Mouse (Mus musculus) midbrain, postnatal 0 days (tissue): Measurements from ENCODE around the gene Alg12. TPM values are rescaled to one million over a fixed set of nuclear protein-coding genes. Genes with fewer than 3 reads are reported as not detected.
"Not testable (repeated sequence)": the region's sequence is repeated elsewhere in the genome, so short reads cannot be mapped to it uniquely, and the experiment has no call there.

ENCODE experiments used
- ATAC-seq: fragments of 200-750 bp; cut with Nextera tagmentation; 2 replicates; pipeline ENCODE4 v1.8.0; 2017; ENCODE audit warnings: moderate number of reproducible peaks, mild to moderate bottlenecking, moderate TSS enrichment, moderate library complexity; ENCODE audit not compliant: low FRiP score
- DNase-seq: peaks from one replicate; pipeline ENCODE4 v3.0.0-alpha.2; 2015; ENCODE audit warnings: low spot score
- H3K27ac ChIP-seq: fragments of 300-500 bp; sonication (generic); 2 replicates; pipeline ENCODE4 v1.5.1; 2014; ENCODE audit warnings: low read depth, mild to moderate bottlenecking, low read length, mixed read lengths
- H3K27me3 ChIP-seq: fragments of 300-500 bp; sonication (generic); 2 replicates; pipeline ENCODE4 v1.6.1; 2014; ENCODE audit warnings: low read length, control low read depth, mixed read lengths; ENCODE audit not compliant: insufficient read depth
- H3K36me3 ChIP-seq: fragments of 300-500 bp; sonication (generic); 2 replicates; pipeline ENCODE4 v1.6.1; 2014; ENCODE audit warnings: low read length, control low read depth, mixed read lengths; ENCODE audit not compliant: insufficient read depth
- H3K4me1 ChIP-seq: fragments of 300-500 bp; sonication (generic); 2 replicates; pipeline ENCODE4 v1.6.1; 2014; ENCODE audit warnings: mild to moderate bottlenecking, control low read depth, antibody characterized with exemption, low read length, mixed read lengths; ENCODE audit not compliant: insufficient read depth
- H3K4me2 ChIP-seq: fragments of 300-500 bp; sonication (generic); 2 replicates; pipeline ENCODE4 v1.6.1; 2014; ENCODE audit warnings: low read depth, mild to moderate bottlenecking, low read length, mixed read lengths; ENCODE audit not compliant: poor library complexity, severe bottlenecking
- H3K4me3 ChIP-seq: fragments of 300-500 bp; sonication (generic); 2 replicates; pipeline ENCODE4 v1.5.1; 2014; ENCODE audit warnings: low read depth, mild to moderate bottlenecking, low read length, moderate library complexity
- H3K9ac ChIP-seq: fragments of 300-500 bp; sonication (generic); replicated peaks from 2 replicates; pipeline ENCODE4 v1.6.1; 2014; ENCODE audit warnings: mild to moderate bottlenecking, low read length, moderate library complexity, mixed read lengths; ENCODE audit not compliant: poor library complexity, severe bottlenecking
- H3K9me3 ChIP-seq: fragments of 300-500 bp; sonication (generic); 2 replicates; pipeline ENCODE4 v1.6.1; 2016; ENCODE audit warnings: low read length, control low read depth
- CTCF ChIP-seq: IDR thresholded peaks from 2 replicates; pipeline ENCODE4 v1.5.1; 2016; ENCODE audit warnings: antibody characterized with exemption, mild to moderate bottlenecking
- WGBS: fragments of 180-500 bp; shearing (Covaris S2); extraction: QIAGEN DNeasy Blood & Tissue Kit; methylation state at CpG from one replicate; pipeline ENCODE4 v1.1.7; 2014; 5-methylcytosine and 5-hydroxymethylcytosine counted together
- polyA plus RNA-seq: library from polyadenylated mRNA; unstranded; fragments of >200 nt; fragmentation: Nextera tagmentation; extraction: Ambion mirVana; gene quantifications from 2 replicates; pipeline ENCODE4 v1.2.1, GENCODE M21; 2015
- total RNA-seq: library from RNA; depleted of rRNA; stranded (reverse); fragments of >200 nt; gene quantifications from 2 replicates; pipeline ENCODE4 v1.2.3, GENCODE M21; 2014

Gene Alg12
- total and polyA plus RNA-seq, 2 experiments from 2014 or later, result 5.5 to 9.3 TPM

DNA sequence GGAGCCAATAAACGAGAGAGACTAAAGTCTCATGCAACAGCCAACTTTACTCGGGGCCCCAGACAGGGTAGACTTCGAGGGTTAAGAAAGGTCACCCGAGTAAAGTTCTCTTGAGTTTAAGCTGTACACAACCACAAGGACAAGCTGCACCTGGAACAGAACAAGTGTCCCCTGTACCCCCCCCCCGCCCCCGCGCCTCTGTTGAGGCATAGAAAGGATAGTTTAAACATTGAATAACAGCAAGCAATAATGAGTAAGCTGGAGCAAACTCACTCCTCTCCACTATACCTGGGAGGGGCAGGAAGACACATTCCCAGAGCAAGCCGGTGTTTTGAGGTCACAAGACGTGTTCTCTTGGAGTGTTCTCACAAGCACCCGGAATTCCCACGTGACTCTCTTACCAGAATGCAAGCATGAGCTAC lies 19.2 kb downstream of the Alg12 start:
- DNase-seq (no peak), ATAC-seq (no peak)
- H3K4me2 ChIP-seq, result no peak overlapping the region
- H3K36me3 ChIP-seq, result peaks cover 5% of the 10 kb centered on the region; the same call in 1 of the 2 replicates
- H3K27ac ChIP-seq, result no peak overlapping the region
- no peaks in the 10 kb centered on the region for H3K9me3 ChIP-seq
- H3K27me3 ChIP-seq, result no peaks in the 10 kb centered on the region
- TF ChIP-seq CTCF, result no peak
- H3K9ac ChIP-seq, result no peak overlapping the region
- WGBS, result 84% methylated on average over 11 of the region's 11 CpGs
- H3K4me1 ChIP-seq, result no peaks in the 10 kb centered on the region
- no peak overlapping the region for H3K4me3 ChIP-seq

DNA sequence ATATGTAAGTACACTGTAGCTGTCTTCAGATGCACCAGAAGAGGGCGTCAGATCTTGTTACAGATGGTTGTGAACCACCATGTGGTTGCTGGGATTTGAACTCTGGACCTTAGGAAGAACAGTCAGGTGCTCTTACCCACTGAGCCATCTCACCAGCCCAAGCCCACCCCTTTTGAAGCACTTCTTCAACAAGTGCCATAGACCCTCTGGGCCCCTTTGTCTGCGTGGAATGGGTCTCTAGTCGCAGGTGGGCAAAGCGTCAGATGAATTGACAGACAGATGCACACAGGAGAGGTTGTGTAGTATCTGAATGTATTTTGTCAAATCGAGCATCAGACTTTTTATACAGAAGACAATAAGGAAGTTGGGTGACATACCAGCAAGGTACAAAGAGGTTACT lies 24.4 kb downstream of the Alg12 start:
- H3K4me3 ChIP-seq, H3K9ac ChIP-seq, H3K9me3 ChIP-seq, H3K4me2 ChIP-seq, ATAC-seq, H3K27ac ChIP-seq, H3K36me3 ChIP-seq, DNase-seq, H3K27me3 ChIP-seq, H3K4me1 ChIP-seq: not testable (repeated sequence)
- 92% methylated on average over 4 of the region's 5 CpGs for WGBS

DNA sequence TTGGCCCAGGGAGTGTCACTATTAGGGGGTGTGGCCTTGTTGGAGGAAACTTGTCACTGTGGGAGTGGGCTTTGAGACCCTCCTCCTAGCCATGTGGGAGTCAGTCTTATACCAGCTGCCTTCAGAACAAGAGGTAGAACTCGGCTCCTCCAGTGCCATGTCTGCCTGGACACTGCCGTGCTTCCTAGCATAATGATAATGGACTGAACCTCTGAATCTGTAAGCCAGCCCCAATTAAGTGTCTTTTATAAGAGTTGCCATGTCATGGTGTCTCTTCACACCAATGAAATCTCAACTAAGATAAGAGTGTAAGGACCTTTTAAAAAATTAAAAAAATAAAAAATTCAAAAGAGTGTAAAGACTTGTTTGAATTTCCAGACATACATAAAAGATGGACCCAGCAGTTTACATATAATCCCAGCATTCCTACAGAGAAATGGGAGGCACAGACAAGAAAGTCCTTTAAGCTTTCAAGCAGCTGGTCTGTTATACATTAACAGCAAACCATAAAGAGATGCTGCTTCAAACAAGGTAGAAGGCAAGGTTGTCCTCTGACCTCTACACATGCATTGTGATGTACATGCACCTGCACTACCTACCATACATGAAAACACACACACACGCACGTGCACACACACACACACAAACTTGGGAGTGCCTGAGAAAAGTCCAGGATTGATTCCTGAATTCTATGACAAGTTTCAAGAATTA lies 26.8 kb downstream of the Alg12 start:
- Histone ChIP-seq H3K36me3 (no peaks in the 10 kb centered on the region), H3K27me3 (no peaks in the 10 kb centered on the region), H3K9ac (no peak overlapping the region), H3K9me3 (no peaks in the 10 kb centered on the region), H3K4me1 (no peaks in the 10 kb centered on the region), H3K4me2 (no peak overlapping the region), H3K27ac (no peak overlapping the region), H3K4me3 (no peak overlapping the region)
- WGBS, result 81% methylated on average over 4 of the region's 4 CpGs
- DNase-seq, result no peak
- no peak for ATAC-seq
- no peak for TF ChIP-seq CTCF

DNA sequence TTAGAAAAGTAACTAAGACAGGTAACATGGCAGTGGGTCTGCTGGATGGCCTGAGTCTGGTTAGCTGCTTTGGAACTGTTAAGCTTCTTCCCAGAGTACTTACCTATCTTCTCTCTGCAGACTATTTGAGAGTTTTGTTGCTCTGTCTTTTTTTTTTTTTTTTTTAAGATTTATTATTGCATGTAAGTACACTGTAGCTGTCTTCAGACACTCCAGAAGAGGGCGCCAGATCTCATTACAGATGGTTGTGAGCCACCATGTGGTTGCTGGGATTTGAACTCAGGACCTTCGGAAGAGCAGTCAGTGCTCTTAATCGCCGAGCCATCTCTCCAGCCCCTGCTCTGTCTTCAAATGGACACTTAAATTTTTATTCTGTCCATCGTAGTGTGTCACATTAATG lies 44.5 kb downstream of the Alg12 start:
- H3K4me3 ChIP-seq, H3K27me3 ChIP-seq, ATAC-seq, DNase-seq, H3K9ac ChIP-seq, H3K27ac ChIP-seq, H3K4me2 ChIP-seq, H3K36me3 ChIP-seq, H3K9me3 ChIP-seq, H3K4me1 ChIP-seq: not testable (repeated sequence)
- whole genome bisulfite sequencing, result 93% methylated on average over 5 of the region's 5 CpGs

DNA sequence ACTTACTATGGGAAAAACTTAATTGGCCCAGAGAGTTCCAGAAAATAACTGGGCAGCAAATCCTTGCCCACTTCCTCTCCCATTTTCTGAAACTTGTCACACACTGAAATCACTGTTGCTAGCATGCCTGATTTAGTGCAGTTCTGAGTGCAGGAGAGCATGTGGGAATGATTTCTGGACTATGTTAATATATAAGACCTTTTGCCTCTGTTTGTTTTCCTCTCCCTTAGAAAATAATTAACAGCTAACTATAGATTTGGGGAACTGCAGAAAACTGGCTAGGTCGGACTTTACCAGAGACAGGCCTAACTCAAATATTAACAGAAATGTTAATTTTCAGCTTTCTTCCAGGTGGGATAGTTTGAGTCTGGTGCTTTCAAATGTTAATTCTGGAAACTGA lies 50.6 kb downstream of the Alg12 start:
- no peak overlapping the region for H3K27ac ChIP-seq
- peaks cover 10% of the 10 kb centered on the region; the same call in 1 of the 2 replicates for H3K36me3 ChIP-seq
- H3K4me1 ChIP-seq, result no peaks in the 10 kb centered on the region
- no peaks in the 10 kb centered on the region for H3K27me3 ChIP-seq
- no peak overlapping the region for H3K4me2 ChIP-seq
- H3K9ac ChIP-seq, result no peak overlapping the region
- 87% methylated on average over 1 of the region's 1 CpGs for WGBS
- no peaks in the 10 kb centered on the region for H3K9me3 ChIP-seq
- DNase-seq (no peak), ATAC-seq (no peak)
- TF ChIP-seq CTCF, result no peak
- H3K4me3 ChIP-seq, result no peak overlapping the region

DNA sequence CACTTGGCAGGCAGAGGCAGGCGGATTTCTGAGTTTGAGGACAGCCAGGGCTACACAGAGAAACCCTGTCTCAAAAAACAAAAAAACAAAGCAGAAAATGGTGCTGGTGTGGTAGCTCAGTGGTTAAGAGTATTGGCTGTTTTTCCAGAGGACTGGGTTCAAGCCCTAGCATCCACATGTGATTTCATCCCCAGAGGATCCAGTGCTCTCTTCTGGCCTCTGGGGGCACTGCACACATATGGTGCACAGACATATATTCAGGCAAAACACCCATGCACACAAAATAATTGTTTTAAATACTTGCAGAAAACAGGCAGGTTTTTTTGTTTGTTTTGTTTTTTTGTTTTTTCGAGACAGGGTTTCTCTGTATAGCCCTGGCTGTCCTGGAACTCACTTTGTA lies 53.0 kb downstream of the Alg12 start:
- not testable (repeated sequence) for ATAC-seq, H3K4me2 ChIP-seq, H3K4me1 ChIP-seq, H3K9ac ChIP-seq, H3K27ac ChIP-seq, H3K27me3 ChIP-seq, DNase-seq, H3K4me3 ChIP-seq, H3K36me3 ChIP-seq, H3K9me3 ChIP-seq
- peak; percentile 42 for TF ChIP-seq CTCF
- WGBS, result 96% methylated on average over 2 of the region's 2 CpGs
